Mouse (Mus musculus) heart, postnatal 10 days (tissue): ENCODE measurements at regions not wholly inside any gene's neighbourhood (a gene's known extent, or its start where the extent isn't known, plus 50 kb on each side); places are given as distances from the start of the nearest gene placed in this dataset.
"Not testable (repeated sequence)": the region's sequence is repeated elsewhere in the genome, so short reads cannot be mapped to it uniquely, and the experiment has no call there.

Source experiments
- DNase-seq, 2 experiments: peaks; one replicate each; pipeline ENCODE4 v3.0.0; 2021
- intact Hi-C: fragments of 180-260 bp; cut with DNase I; formaldehyde crosslinking; loops from one replicate; pipeline ENCODE4 v1.15.1; 2025

GRCm38 (mm10) chr12:18606126-18606525 is 91.8 kb downstream of the 5730507C01Rik start:
- intact Hi-C loops = loop anchor here (5.0 kb wide), 1 partner anchor 754 kb away; no protein-coding TSS in a partner anchor
- DNase-seq = peak; percentile 6 to 27

- intact Hi-C loops = loop anchor here (5.0 kb wide), 1 partner anchor 758 kb away; no protein-coding TSS in a partner anchor
- peak; percentile 77 to 81 for DNase-seq
Measured at GRCm38 (mm10) chr12:18609835-18610234, 95.5 kb downstream of the 5730507C01Rik start.

- intact Hi-C loops = not testable (repeated sequence)
- DNase-seq = peak in 1 of 2 experiments; percentile 3
Measured at GRCm38 (mm10) chr12:18610581-18610980, 96.3 kb downstream of the 5730507C01Rik start.
